In genomic region chr12:24644125-24644571, GRCm38 (mm10) we compare ENCODE assay signal across 8 mouse cellular contexts. TPM values are rescaled to one million over a fixed set of nuclear protein-coding genes. Genes with fewer than 3 reads are reported as not detected.
DNase-seq lines count a peak whose midpoint lies in the region; ATAC-seq and TF ChIP-seq lines count a peak whose summit lies in the region.
"Had no signal": no experiment of that assay in that cellular context is flagged by ENCODE, and none has a peak within 500 bp of the region (broad histone marks: within the 10 kb centered on the region; RNA-seq: fewer than 3 reads in every experiment).

No protein-coding gene starts in this region.

- intact Hi-C loops in left cerebral cortex, adult 2 months (cut with DNase I), result no loop called here

- peak; percentile 26 to 34 for DNase-seq in B cell, adult 2 months
- peak; percentile 99 for DNase-seq in MEL-GATA-1-ER (ENCODE audit: extremely low read depth, low read depth)
- DNase-seq in heart, embryonic 10.5 days (ENCODE audit: low spot score), result peak; percentile 88
- peak; percentile 78 for DNase-seq in lung, postnatal 0 days (ENCODE audit: low spot score)
- DNase-seq in midbrain, embryonic 10.5 days (ENCODE audit: low spot score), result no peak
- no peak for DNase-seq in adrenal gland, postnatal 4 days (ENCODE audit: low spot score in 2 of 2)
- DNase-seq in left cerebral cortex, adult 2 months (ENCODE audit: extremely low spot score in 1 of 2, low spot score in 2 of 2), result no peak
- DNase-seq: gastrocnemius, adult 2 months had no signal

- peak overlapping the region; percentile 10; the same call in 1 of the 2 replicates for H3K27ac ChIP-seq in heart, embryonic 10.5 days
- H3K27ac ChIP-seq in lung, postnatal 0 days (ENCODE audit: low read length), result no peak overlapping the region
- H3K27ac ChIP-seq in midbrain, embryonic 10.5 days (replicated peaks), result no peak overlapping the region
- H3K27ac ChIP-seq in left cerebral cortex, adult 2 months, result no peak overlapping the region
- H3K27ac ChIP-seq: gastrocnemius, adult 2 months had no signal

- no peaks in the 10 kb centered on the region for H3K9me3 ChIP-seq in heart, embryonic 10.5 days
- H3K9me3 ChIP-seq in lung, postnatal 0 days (ENCODE audit: low read length), result no peaks in the 10 kb centered on the region
- no peaks in the 10 kb centered on the region for H3K9me3 ChIP-seq in midbrain, embryonic 10.5 days (replicated peaks)

- H3K4me3 ChIP-seq in heart, embryonic 10.5 days, result no peak overlapping the region
- H3K4me3 ChIP-seq in lung, postnatal 0 days (ENCODE audit: low read depth, low read length), result no peak overlapping the region
- H3K4me3 ChIP-seq in midbrain, embryonic 10.5 days, result no peak overlapping the region
- H3K4me3 ChIP-seq in left cerebral cortex, adult 2 months, result no peak overlapping the region
- H3K4me3 ChIP-seq: gastrocnemius, adult 2 months had no signal

- H3K4me2 ChIP-seq in lung, postnatal 0 days (replicated peaks; ENCODE audit: low read depth, low read length), result no peak overlapping the region

- H3K27me3 ChIP-seq in heart, embryonic 10.5 days (ENCODE audit: insufficient read depth, poor library complexity, severe bottlenecking), result peaks cover 4% of the 10 kb centered on the region; the same call in 1 of the 2 replicates
- no peaks in the 10 kb centered on the region for H3K27me3 ChIP-seq in lung, postnatal 0 days (replicated peaks; ENCODE audit: insufficient read depth, low read length)
- peaks cover 6% of the 10 kb centered on the region; the same call in 1 of the 2 replicates for H3K27me3 ChIP-seq in midbrain, embryonic 10.5 days (ENCODE audit: low read depth, poor library complexity, severe bottlenecking)

- ATAC-seq in lung, postnatal 0 days, result peak; percentile 79

- TF ChIP-seq EP300 in lung, postnatal 0 days (IDR thresholded peaks at IDR 0.05), result no peak

- 57% methylated on average over 1 of the region's 1 CpGs for WGBS in heart, embryonic 10.5 days
- WGBS in lung, postnatal 0 days, result 30% methylated on average over 1 of the region's 1 CpGs
- WGBS in midbrain, embryonic 10.5 days, result 57% methylated on average over 1 of the region's 1 CpGs

- H3K9ac ChIP-seq in lung, postnatal 0 days (replicated peaks; ENCODE audit: low read depth), result no peak overlapping the region

- H3K4me1 ChIP-seq in heart, embryonic 10.5 days, result peaks cover 10% of the 10 kb centered on the region; the same call in 1 of the 2 replicates
- peaks cover 6% of the 10 kb centered on the region; the same call in 1 of the 2 replicates for H3K4me1 ChIP-seq in lung, postnatal 0 days (ENCODE audit: insufficient read depth, low read depth, low read length)
- peaks cover 9% of the 10 kb centered on the region; the same call in 1 of the 2 replicates for H3K4me1 ChIP-seq in midbrain, embryonic 10.5 days

- TF ChIP-seq CTCF in lung, postnatal 0 days (IDR thresholded peaks at IDR 0.05), result no peak
- TF ChIP-seq CTCF in left cerebral cortex, adult 2 months (IDR thresholded peaks at IDR 0.05), result no peak

- no peaks in the 10 kb centered on the region for H3K36me3 ChIP-seq in heart, embryonic 10.5 days
- no peaks in the 10 kb centered on the region for H3K36me3 ChIP-seq in lung, postnatal 0 days (ENCODE audit: insufficient read depth, low read length)
- H3K36me3 ChIP-seq in midbrain, embryonic 10.5 days, result no peaks in the 10 kb centered on the region

RNA-seq across cellular contexts. Expression of gene Klf11, which starts 6.9 kb away (rescaled TPM):
- 12.0 and 16.2 TPM in 2 replicates for polyA plus RNA-seq in heart, embryonic 10.5 days (2016; fragmentation: Nextera tagmentation; extraction: Ambion mirVana)
- polyA plus RNA-seq in lung, postnatal 0 days (2015; fragmentation: Nextera tagmentation; extraction: Ambion mirVana), result 22.1 and 26.0 TPM in 2 replicates
- 13.6 and 16.1 TPM in 2 replicates for polyA plus RNA-seq in midbrain, embryonic 10.5 days (2016; fragmentation: Nextera tagmentation; extraction: Ambion mirVana)
- 10 to 100 TPM; 30.7 TPM for total RNA-seq in adrenal gland, postnatal 4 days (2021)
- total RNA-seq in left cerebral cortex, adult 2 months (2021), result 1 to 10 TPM; 5.1 to 7.8 TPM

RNA-seq across cellular contexts. Expression of gene Cys1, which starts 37.5 kb away (rescaled TPM):
- 0.28 and 0.34 TPM in 2 replicates for polyA plus RNA-seq in heart, embryonic 10.5 days (2016; fragmentation: Nextera tagmentation; extraction: Ambion mirVana)
- polyA plus RNA-seq in lung, postnatal 0 days (2015; fragmentation: Nextera tagmentation; extraction: Ambion mirVana), result 1.7 and 2.3 TPM in 2 replicates
- 0.39 and 0.49 TPM in 2 replicates for polyA plus RNA-seq in midbrain, embryonic 10.5 days (2016; fragmentation: Nextera tagmentation; extraction: Ambion mirVana)
- 10 to 100 TPM in 1 of 2 experiments, 1 to 10 TPM in 1; 3.0 to 12.8 TPM for total RNA-seq in adrenal gland, postnatal 4 days (2021)
- total RNA-seq in left cerebral cortex, adult 2 months (2021), result 10 to 100 TPM; 15.2 to 20.0 TPM

Comparison
In these comparisons a context has a peak if more than half of its experiments do, and no peak if none do; other contexts are left out.
1. DNase-seq: peak in B cell, adult 2 months (2 of 2), MEL-GATA-1-ER (single experiment), heart, embryonic 10.5 days (single experiment) and lung, postnatal 0 days (single experiment); none in midbrain, embryonic 10.5 days (single experiment), adrenal gland, postnatal 4 days (0 of 2) and left cerebral cortex, adult 2 months (0 of 2).